Mouse (Mus musculus): Measurements from ENCODE around the gene Zfp989. TPM values are rescaled to one million over a fixed set of nuclear protein-coding genes. Genes with fewer than 3 reads are reported as not detected.

Zfp989 gene
- total and polyA plus RNA-seq, 2 experiments from 2014 or later: not detected

Other genes starting within 250 kb of the Zfp989 start
- not detected in 2 replicates for gene Gm21411, start 62.4 kb upstream of the Zfp989 start, total RNA-seq (2014; rRNA removed; ENCODE audit: low replicate concordance)
- gene Gm21411, start 62.4 kb upstream of the Zfp989 start, polyA plus RNA-seq (2015; fragmentation: Nextera tagmentation; extraction: Ambion mirVana): not detected in 2 replicates
- not detected in 2 replicates for gene Rex2, start 49.9 kb downstream of the Zfp989 start, total RNA-seq (2014; rRNA removed; ENCODE audit: low replicate concordance)
- gene Rex2, start 49.9 kb downstream of the Zfp989 start, polyA plus RNA-seq (2015; fragmentation: Nextera tagmentation; extraction: Ambion mirVana): not detected in 2 replicates
- 1.8 and 2.5 TPM in 2 replicates for gene Zfp991, start 160.1 kb downstream of the Zfp989 start, total RNA-seq (2014; rRNA removed; ENCODE audit: low replicate concordance)
- 4.9 and 5.7 TPM in 2 replicates for gene Zfp991, start 160.1 kb downstream of the Zfp989 start, polyA plus RNA-seq (2015; fragmentation: Nextera tagmentation; extraction: Ambion mirVana)

All from heart, postnatal 0 days (tissue).